Mouse (Mus musculus): ENCODE data around the gene Zfp553.

Gene Zfp553

GRCm38 (mm10) chr7:127232622-127233367, at the start of gene Zfp553, which contains the start of gene Sept1:
Zfp553 (plus strand) TSS chr7:127233061.
Sept1 (minus strand) TSS chr7:127233130.
- DNase-seq (ENCODE audit: low spot score in 2 of 2): peak; percentile 72 to 81

GRCm38 (mm10) chr7:127183345-127183744, 49.5 kb upstream of the Zfp553 start:
- DNase-seq (ENCODE audit: low spot score in 2 of 2): no peak

DNA sequence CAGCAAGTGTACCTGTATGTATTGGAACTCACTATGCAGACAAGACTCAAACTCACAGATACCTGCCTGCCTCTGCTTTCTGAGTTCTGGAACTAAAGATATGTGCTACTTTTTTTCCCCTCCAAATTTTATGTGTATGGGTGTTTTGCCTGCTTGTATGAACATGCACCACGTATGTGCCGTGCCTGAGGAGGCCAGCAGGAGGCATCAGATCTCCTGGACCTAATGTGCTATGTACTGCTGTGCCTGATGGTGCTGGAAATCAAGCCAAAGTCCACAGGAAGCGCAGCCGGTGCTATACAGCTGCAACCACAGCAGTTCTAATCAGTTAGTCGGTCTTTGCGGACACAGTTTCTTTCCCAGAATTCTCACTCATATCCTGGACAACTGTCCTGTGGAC, 49.0 kb upstream of the Zfp553 start:
- DNase-seq (ENCODE audit: low spot score in 2 of 2): no peak

DNA sequence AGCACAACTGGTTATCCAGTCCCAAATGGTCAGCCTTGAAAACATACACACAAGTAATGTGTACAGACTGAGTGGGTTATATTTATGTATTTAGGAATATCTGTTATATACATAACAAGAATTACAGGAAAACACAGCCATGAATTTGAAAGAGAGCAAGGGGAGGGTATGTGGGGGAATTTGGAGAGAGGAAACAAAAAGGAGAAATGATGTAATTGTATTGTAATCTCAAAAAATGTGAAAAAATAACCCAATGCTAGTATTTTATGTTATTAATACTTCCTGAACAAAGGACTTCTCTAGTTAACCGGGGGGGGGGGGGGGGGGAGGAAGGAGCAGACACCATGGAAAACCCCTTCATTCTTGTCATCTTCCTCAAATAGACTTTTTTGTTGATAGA, 48.1 kb upstream of the Zfp553 start:
- no peak for DNase-seq (ENCODE audit: low spot score in 2 of 2)

GRCm38 (mm10) chr7:127185601-127186000, 47.3 kb upstream of the Zfp553 start:
- DNase-seq (ENCODE audit: low spot score in 2 of 2): no peak

DNA sequence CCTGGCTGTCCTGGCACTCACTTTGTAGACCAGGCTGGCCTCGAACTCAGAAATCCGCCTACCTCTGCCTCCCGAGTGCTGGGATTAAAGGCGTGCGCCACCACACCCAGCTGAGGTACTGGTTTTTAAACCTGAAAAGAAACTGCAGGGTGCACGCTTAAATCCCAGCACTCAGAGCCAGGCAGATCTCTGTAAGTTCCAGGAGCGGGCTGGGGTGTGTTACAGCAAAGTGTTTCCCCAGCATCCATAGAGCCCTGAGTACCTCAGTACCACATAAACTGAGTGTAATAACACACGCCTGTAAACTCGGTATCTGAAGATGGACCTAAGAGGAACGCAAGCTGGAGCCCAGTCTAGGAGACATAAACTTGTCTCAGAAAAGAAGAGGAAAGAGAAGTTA, 45.5 kb upstream of the Zfp553 start:
- no peak for DNase-seq (ENCODE audit: low spot score in 2 of 2)

GRCm38 (mm10) chr7:127188305-127189276, 44.3 kb upstream of the Zfp553 start:
- DNase-seq (ENCODE audit: low spot score in 2 of 2): no peak

- no peak for DNase-seq (ENCODE audit: low spot score in 2 of 2)
These were observed 42.2 kb upstream of the Zfp553 start for GRCm38 (mm10) chr7:127190672-127191071.

- DNase-seq (ENCODE audit: low spot score in 2 of 2): no peak
These were observed 39.9 kb upstream of the Zfp553 start for GRCm38 (mm10) chr7:127192989-127193388.

- DNase-seq (ENCODE audit: low spot score in 2 of 2): no peak
These were observed 38.7 kb upstream of the Zfp553 start for GRCm38 (mm10) chr7:127194011-127194632.

DNA sequence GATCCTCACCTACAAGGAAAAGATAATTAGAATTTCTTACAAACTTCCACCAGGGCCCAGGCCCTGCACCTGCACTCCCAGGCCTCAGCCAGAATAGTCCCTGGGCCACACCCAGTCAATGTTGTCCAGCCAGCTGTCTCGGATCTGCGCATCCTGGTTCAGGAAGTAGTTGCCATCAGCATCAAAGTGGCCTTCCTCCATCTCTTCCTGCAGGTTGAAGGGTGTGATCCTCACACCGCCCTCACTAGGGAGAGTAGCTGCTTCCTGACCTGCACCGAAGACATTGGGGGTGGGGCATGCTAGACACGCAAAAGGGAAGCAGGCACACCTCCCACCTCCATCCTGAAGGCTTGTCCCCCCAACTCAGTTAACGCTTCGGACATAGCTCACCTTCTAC, 38.2 kb upstream of the Zfp553 start:
- no peak for DNase-seq (ENCODE audit: low spot score in 2 of 2)

- peak; percentile 95 to 98 for DNase-seq (ENCODE audit: low spot score in 2 of 2)
These were observed 37.1 kb upstream of the Zfp553 start, which contains the start of gene Cd2bp2 for GRCm38 (mm10) chr7:127195544-127196295. Cd2bp2 (minus strand) TSS chr7:127196050.

DNA sequence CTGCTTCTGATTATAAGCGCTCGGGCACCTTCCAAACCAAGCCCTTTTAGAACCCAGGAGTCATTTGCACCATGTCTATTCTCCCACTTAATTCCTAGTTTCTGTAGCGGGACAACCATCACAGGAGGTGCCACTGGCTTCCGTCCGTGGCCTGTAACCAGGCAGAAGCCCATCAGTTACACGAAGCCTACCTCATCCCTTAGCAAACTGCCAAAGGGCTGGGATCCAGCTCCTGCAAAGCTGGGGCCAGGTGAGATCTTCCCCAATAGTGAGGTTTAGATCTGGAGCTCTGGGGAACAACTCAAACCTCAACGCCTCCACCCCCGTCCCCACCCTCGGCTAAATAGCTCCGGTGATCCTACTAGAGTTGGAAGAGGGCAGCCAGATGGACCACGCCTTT, 36.4 kb upstream of the Zfp553 start:
- no peak for DNase-seq (ENCODE audit: low spot score in 2 of 2)

GRCm38 (mm10) chr7:127206606-127207005, 26.3 kb upstream of the Zfp553 start:
- no peak for DNase-seq (ENCODE audit: low spot score in 2 of 2)

DNA sequence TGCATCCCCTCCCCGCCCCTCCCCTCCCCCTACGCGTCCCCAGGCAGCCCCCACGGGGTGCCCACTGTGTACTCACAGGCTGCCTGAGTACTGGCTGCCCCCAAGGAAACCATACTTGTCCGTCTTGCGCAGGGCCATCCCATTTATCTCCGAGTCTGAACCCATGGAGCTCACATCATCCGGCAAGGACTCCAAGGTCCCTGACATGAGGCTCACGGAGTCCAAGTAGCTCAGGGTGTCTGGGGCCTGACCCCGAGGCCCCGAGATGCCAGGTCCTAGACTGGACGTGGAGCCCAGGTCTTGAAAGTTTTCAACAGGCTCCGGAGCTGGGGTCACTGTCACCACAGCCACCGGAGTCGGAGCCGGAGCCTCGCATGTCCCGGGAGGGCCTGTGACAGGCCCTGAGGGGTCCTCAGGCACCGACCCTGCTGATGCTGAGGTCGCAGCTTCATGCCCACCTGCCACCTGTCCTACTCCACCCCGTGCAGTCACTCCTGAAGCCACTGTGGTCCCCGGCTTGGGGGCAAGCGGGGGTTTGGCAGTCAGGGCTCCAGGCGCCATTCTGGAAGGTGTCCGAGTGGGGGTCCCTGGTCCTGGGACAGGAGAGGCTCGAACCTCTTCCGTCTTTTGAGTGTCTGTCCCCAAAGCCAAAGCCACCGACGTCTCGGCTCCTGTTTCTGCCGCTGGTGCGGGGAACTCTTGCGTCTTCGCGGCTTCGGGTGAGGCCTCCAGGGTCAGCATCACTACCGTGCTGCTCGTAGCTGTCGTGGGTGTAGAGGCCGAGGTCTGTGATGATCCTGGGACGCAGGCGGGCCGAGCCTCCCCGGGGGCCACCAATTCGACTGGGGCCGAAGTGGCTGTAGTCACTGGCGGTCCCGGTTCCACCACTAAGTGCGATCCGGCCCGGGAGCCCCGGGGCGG, 25.2 kb upstream of the Zfp553 start:
- no peak for DNase-seq (ENCODE audit: low spot score in 2 of 2)

- no peak for DNase-seq (ENCODE audit: low spot score in 2 of 2)
These were observed 24.6 kb upstream of the Zfp553 start, which contains the start of gene Tbc1d10b for GRCm38 (mm10) chr7:127208295-127208552. Tbc1d10b (minus strand) TSS chr7:127208468.

GRCm38 (mm10) chr7:127208553-127209438, 24.1 kb upstream of the Zfp553 start, which contains the start of gene Mylpf:
Mylpf (plus strand) TSS chr7:127208890.
- DNase-seq (ENCODE audit: low spot score in 2 of 2): peak; percentile 91 to 97

- no peak for DNase-seq (ENCODE audit: low spot score in 2 of 2)
These were observed 23.0 kb upstream of the Zfp553 start for GRCm38 (mm10) chr7:127209851-127210250.

DNA sequence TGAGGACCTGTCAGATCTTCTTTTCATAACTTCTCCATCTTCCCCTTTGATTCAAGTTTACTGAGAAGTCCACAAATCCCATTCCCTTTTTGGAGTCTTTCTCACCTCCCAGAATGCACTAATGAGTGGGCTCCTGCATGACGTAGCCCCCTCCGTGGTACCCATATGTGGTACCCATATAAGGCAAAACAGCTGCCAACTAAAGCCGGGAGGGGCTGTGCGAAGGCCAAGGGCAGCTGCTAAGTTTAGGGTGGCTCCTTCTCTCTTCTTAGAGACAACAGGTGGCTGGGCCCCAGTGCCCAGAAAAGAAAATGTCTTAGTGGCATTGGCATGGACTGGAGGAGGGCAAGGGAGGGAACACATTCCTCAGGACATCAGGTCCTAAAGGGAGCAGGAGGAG, 22.6 kb upstream of the Zfp553 start:
- no peak for DNase-seq (ENCODE audit: low spot score in 2 of 2)

Data from right cerebral cortex, postnatal 36 days (tissue).